Mouse (Mus musculus): Measurements from ENCODE around the gene Svop. TPM values are rescaled to one million over a fixed set of nuclear protein-coding genes. Genes with fewer than 3 reads are reported as not detected.

Svop gene
- polyA plus RNA-seq, 1 experiment from 2014 or later: 0.30 TPM

DNA sequence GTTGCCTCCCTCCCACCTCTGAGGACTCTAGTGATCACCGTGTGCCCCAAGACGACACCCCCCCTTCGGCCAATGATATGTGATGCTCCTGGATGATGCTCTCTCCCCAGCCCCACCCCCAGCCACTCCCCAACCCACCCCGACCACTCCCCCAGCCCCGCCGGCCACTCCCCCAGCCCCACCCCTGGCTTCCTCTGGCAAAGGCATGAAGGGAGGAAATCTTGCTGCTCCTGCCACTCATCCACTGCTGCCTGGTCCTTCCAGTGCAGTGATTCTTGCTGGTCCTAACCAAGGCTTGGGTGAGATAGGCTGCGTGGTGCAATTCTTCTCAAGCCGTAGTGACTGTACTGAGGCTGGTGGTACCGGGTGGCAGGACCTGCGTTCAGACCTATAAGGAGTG lies 66.5 kb downstream of the Svop start:
- 12% methylated on average over 9 of the region's 10 CpGs for WGBS

DNA sequence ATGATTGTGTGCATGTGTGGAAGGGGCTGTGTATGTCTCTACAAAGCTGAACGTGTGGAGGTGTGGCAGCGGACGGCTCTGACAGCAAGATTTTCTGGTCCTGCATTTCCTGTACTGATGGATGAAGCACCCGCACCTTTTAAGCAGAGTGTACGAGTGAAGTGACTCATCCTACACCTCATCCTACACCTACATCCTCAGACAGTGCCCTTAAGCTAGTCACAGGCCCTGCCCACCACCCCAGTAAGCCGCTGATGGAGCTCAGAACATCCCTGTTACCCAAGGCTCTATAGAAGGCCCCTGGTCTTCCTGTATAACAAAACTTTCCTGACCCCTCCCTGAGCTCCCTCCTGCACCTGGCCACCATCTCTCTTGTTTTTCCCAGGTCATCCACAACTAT lies 67.0 kb downstream of the Svop start:
- H3K27ac ChIP-seq (ENCODE audit: low read length): no peak overlapping the region
- H3K9me3 ChIP-seq (ENCODE audit: control insufficient read depth, low read length): no peaks in the 10 kb centered on the region
- ATAC-seq (ENCODE audit: low read depth): no peak
- H3K9ac ChIP-seq (ENCODE audit: low read length): no peak overlapping the region
- H3K4me3 ChIP-seq (ENCODE audit: low read length): no peak overlapping the region
- 48% methylated on average over 6 of the region's 6 CpGs for WGBS
- H3K4me2 ChIP-seq (ENCODE audit: low read depth, low read length): no peak overlapping the region
- no peaks in the 10 kb centered on the region for H3K4me1 ChIP-seq (replicated peaks; ENCODE audit: control insufficient read depth, insufficient read depth, low read length)
- no peaks in the 10 kb centered on the region for H3K36me3 ChIP-seq (ENCODE audit: control insufficient read depth, insufficient read depth, low read length)
- no peaks in the 10 kb centered on the region for H3K27me3 ChIP-seq (ENCODE audit: control insufficient read depth, insufficient read depth, low read depth, low read length)

More for the DNA sequence above, 66.5 kb downstream of the Svop start:
- no peaks in the 10 kb centered on the region for H3K4me1 ChIP-seq (replicated peaks; ENCODE audit: control insufficient read depth, insufficient read depth, low read length)
- no peaks in the 10 kb centered on the region for H3K36me3 ChIP-seq (ENCODE audit: control insufficient read depth, insufficient read depth, low read length)
- H3K4me3 ChIP-seq (ENCODE audit: low read length): no peak overlapping the region
- ATAC-seq (ENCODE audit: low read depth): no peak
- no peaks in the 10 kb centered on the region for H3K27me3 ChIP-seq (ENCODE audit: control insufficient read depth, insufficient read depth, low read depth, low read length)
- H3K9me3 ChIP-seq (ENCODE audit: control insufficient read depth, low read length): no peaks in the 10 kb centered on the region
- no peak overlapping the region for H3K4me2 ChIP-seq (ENCODE audit: low read depth, low read length)
- no peak overlapping the region for H3K9ac ChIP-seq (ENCODE audit: low read length)
- H3K27ac ChIP-seq (ENCODE audit: low read length): no peak overlapping the region

GRCm38 (mm10) chr5:114015121-114015520 lies 76.2 kb downstream of the Svop start:
- Histone ChIP-seq H3K36me3 (ENCODE audit: control insufficient read depth, insufficient read depth, low read length) (no peaks in the 10 kb centered on the region), H3K4me2 (ENCODE audit: low read depth, low read length) (no peak overlapping the region), H3K9ac (ENCODE audit: low read length) (no peak overlapping the region), H3K4me3 (ENCODE audit: low read length) (no peak overlapping the region), H3K27me3 (ENCODE audit: control insufficient read depth, insufficient read depth, low read depth, low read length) (no peaks in the 10 kb centered on the region), H3K9me3 (ENCODE audit: control insufficient read depth, low read length) (no peaks in the 10 kb centered on the region), H3K27ac (ENCODE audit: low read length) (no peak overlapping the region), H3K4me1 (replicated peaks; ENCODE audit: control insufficient read depth, insufficient read depth, low read length) (no peaks in the 10 kb centered on the region)
- no peak for ATAC-seq (ENCODE audit: low read depth)
- 63% methylated on average over 7 of the region's 7 CpGs for WGBS

DNA sequence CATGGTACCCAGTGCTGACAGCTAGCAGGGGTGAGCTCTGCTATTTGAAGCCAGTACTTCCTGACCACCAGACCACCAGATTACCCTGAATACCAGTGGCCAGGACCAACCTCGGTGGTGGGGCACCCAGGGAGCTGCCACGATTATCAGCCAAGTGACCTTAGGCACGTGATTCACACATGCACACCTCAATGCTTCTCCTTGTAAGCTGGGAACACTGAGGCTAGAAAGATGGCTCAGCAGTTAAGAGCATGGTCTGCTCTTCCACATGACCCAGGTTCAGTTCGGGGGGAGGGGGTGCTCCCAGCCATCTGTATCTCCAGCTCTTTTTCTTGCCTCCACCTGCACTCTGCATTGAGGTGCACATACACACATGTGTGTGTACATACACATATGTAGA lies 82.3 kb downstream of the Svop start:
- 64% methylated on average over 4 of the region's 4 CpGs for WGBS
- ATAC-seq (ENCODE audit: low read depth): no peak

GRCm38 (mm10) chr5:114007753-114008453 lies 83.5 kb downstream of the Svop start:
- no peaks in the 10 kb centered on the region for H3K4me1 ChIP-seq (replicated peaks; ENCODE audit: control insufficient read depth, insufficient read depth, low read length)
- no peaks in the 10 kb centered on the region for H3K9me3 ChIP-seq (ENCODE audit: control insufficient read depth, low read length)
- H3K4me3 ChIP-seq (ENCODE audit: low read length): no peak overlapping the region
- H3K36me3 ChIP-seq (ENCODE audit: control insufficient read depth, insufficient read depth, low read length): no peaks in the 10 kb centered on the region
- 74% methylated on average over 12 of the region's 12 CpGs for WGBS
- H3K27ac ChIP-seq (ENCODE audit: low read length): no peak overlapping the region
- no peak overlapping the region for H3K4me2 ChIP-seq (ENCODE audit: low read depth, low read length)
- ATAC-seq (ENCODE audit: low read depth): no peak
- H3K9ac ChIP-seq (ENCODE audit: low read length): no peak overlapping the region
- H3K27me3 ChIP-seq (ENCODE audit: control insufficient read depth, insufficient read depth, low read depth, low read length): no peaks in the 10 kb centered on the region

More for the DNA sequence above, 82.3 kb downstream of the Svop start:
- no peak overlapping the region for H3K27ac ChIP-seq (ENCODE audit: low read length)
- H3K9ac ChIP-seq (ENCODE audit: low read length): no peak overlapping the region
- H3K36me3 ChIP-seq (ENCODE audit: control insufficient read depth, insufficient read depth, low read length): no peaks in the 10 kb centered on the region
- H3K4me1 ChIP-seq (replicated peaks; ENCODE audit: control insufficient read depth, insufficient read depth, low read length): no peaks in the 10 kb centered on the region
- no peak overlapping the region for H3K4me2 ChIP-seq (ENCODE audit: low read depth, low read length)
- H3K27me3 ChIP-seq (ENCODE audit: control insufficient read depth, insufficient read depth, low read depth, low read length): no peaks in the 10 kb centered on the region
- no peaks in the 10 kb centered on the region for H3K9me3 ChIP-seq (ENCODE audit: control insufficient read depth, low read length)
- no peak overlapping the region for H3K4me3 ChIP-seq (ENCODE audit: low read length)

GRCm38 (mm10) chr5:114006974-114007373 lies 84.4 kb downstream of the Svop start:
- H3K4me2 ChIP-seq (ENCODE audit: low read depth, low read length): no peak overlapping the region
- no peaks in the 10 kb centered on the region for H3K27me3 ChIP-seq (ENCODE audit: control insufficient read depth, insufficient read depth, low read depth, low read length)
- H3K9ac ChIP-seq (ENCODE audit: low read length): no peak overlapping the region
- H3K36me3 ChIP-seq (ENCODE audit: control insufficient read depth, insufficient read depth, low read length): no peaks in the 10 kb centered on the region
- ATAC-seq (ENCODE audit: low read depth): no peak
- WGBS: 57% methylated on average over 4 of the region's 4 CpGs
- H3K4me3 ChIP-seq (ENCODE audit: low read length): no peak overlapping the region
- H3K4me1 ChIP-seq (replicated peaks; ENCODE audit: control insufficient read depth, insufficient read depth, low read length): no peaks in the 10 kb centered on the region
- H3K9me3 ChIP-seq (ENCODE audit: control insufficient read depth, low read length): no peaks in the 10 kb centered on the region
- H3K27ac ChIP-seq (ENCODE audit: low read length): no peak overlapping the region

GRCm38 (mm10) chr5:114005100-114005499 lies 86.3 kb downstream of the Svop start:
- no peak for ATAC-seq (ENCODE audit: low read depth)
- H3K9ac ChIP-seq (ENCODE audit: low read length): no peak overlapping the region
- no peaks in the 10 kb centered on the region for H3K36me3 ChIP-seq (ENCODE audit: control insufficient read depth, insufficient read depth, low read length)
- H3K4me1 ChIP-seq (replicated peaks; ENCODE audit: control insufficient read depth, insufficient read depth, low read length): no peaks in the 10 kb centered on the region
- no peaks in the 10 kb centered on the region for H3K27me3 ChIP-seq (ENCODE audit: control insufficient read depth, insufficient read depth, low read depth, low read length)
- H3K4me3 ChIP-seq (ENCODE audit: low read length): no peak overlapping the region
- H3K27ac ChIP-seq (ENCODE audit: low read length): no peak overlapping the region
- no peak overlapping the region for H3K4me2 ChIP-seq (ENCODE audit: low read depth, low read length)
- H3K9me3 ChIP-seq (ENCODE audit: control insufficient read depth, low read length): no peaks in the 10 kb centered on the region
- 72% methylated on average over 5 of the region's 5 CpGs for WGBS

- H3K4me2 ChIP-seq (ENCODE audit: low read depth, low read length): no peak overlapping the region
- H3K27ac ChIP-seq (ENCODE audit: low read length): no peak overlapping the region
- 83% methylated on average over 11 of the region's 11 CpGs for WGBS
- ATAC-seq (ENCODE audit: low read depth): no peak
- H3K27me3 ChIP-seq (ENCODE audit: control insufficient read depth, insufficient read depth, low read depth, low read length): no peaks in the 10 kb centered on the region
- H3K9ac ChIP-seq (ENCODE audit: low read length): no peak overlapping the region
- H3K4me3 ChIP-seq (ENCODE audit: low read length): no peak overlapping the region
- no peaks in the 10 kb centered on the region for H3K4me1 ChIP-seq (replicated peaks; ENCODE audit: control insufficient read depth, insufficient read depth, low read length)
- H3K36me3 ChIP-seq (ENCODE audit: control insufficient read depth, insufficient read depth, low read length): no peaks in the 10 kb centered on the region
- no peaks in the 10 kb centered on the region for H3K9me3 ChIP-seq (ENCODE audit: control insufficient read depth, low read length)
Measured at GRCm38 (mm10) chr5:114004573-114004972, 86.8 kb downstream of the Svop start.

DNA sequence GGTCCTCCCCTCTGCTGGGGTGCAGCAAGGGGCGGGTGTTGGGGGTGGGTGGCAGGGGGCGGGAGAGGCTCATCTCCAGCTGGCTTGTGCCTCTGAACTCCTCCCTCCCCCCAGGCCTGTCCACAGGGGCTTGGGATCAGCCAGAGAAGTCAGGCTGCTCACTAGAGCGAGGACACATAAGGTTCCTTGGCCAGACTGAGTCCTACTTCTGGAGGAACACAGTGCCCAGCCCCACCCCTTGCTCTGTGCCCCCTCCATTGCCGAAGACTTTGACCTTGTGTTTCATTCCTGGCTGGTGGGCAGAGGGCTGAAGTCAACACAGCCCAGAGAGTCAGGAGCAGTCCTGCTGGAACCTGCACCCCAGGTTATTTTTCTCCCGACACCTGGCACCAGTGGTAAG lies 87.8 kb downstream of the Svop start, which contains the start of gene Dao:
TSS of gene Dao (plus strand) at position 162 of the 400 bp plus-strand sequence.
- H3K27ac ChIP-seq (ENCODE audit: low read length): no peak within 1 kb of the TSS
- H3K9ac ChIP-seq (ENCODE audit: low read length): no peak within 1 kb of the TSS
- H3K36me3 ChIP-seq (ENCODE audit: control insufficient read depth, insufficient read depth, low read length): no peaks in the 10 kb centered on the region
- no peaks in the 10 kb centered on the region for H3K4me1 ChIP-seq (replicated peaks; ENCODE audit: control insufficient read depth, insufficient read depth, low read length)
- H3K4me3 ChIP-seq (ENCODE audit: low read length): no peak within 1 kb of the TSS
- ATAC-seq (ENCODE audit: low read depth): no peak
- no peak within 1 kb of the TSS for H3K4me2 ChIP-seq (ENCODE audit: low read depth, low read length)
- 50% methylated on average over 5 of the region's 5 CpGs for WGBS
- H3K9me3 ChIP-seq (ENCODE audit: control insufficient read depth, low read length): no peaks in the 10 kb centered on the region
- no peaks in the 10 kb centered on the region for H3K27me3 ChIP-seq (ENCODE audit: control insufficient read depth, insufficient read depth, low read depth, low read length)
